Mouse (Mus musculus): ENCODE measurements around the gene Vmn2r121.

The Vmn2r121 gene

DNA sequence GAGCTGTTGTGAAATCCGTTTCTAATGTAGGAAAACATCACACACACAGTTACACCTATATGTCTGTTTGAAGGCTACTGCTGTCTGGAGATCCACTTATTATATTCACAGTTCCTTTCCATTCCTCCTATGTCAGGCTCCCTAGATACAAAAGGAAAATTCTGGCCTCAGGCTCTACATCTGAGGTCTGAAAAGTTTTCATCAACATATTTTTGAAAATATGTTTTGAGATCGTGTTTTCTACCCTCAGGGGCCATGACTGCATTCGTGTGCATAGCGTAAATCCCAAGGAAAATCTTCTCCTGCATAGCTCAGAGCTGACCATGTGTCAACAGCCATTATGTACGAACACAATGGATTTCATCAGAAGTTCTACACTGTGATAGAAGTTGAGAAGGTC, at the start of gene Vmn2r121:
Gene Vmn2r121, minus strand, starts transcription at position 101 of the 400 bp plus-strand sequence.
- DNase-seq (ENCODE audit: low read depth, low spot score): no peak

All from CD4-positive helper T cell, adult 2 months (primary cell).